Mouse (Mus musculus) gastrocnemius, adult 18-20 months (tissue): ENCODE results near the gene Rmi1. TPM values are rescaled to one million over a fixed set of nuclear protein-coding genes. Genes with fewer than 3 reads are reported as not detected.

Experiments used
- microRNA-seq: library from miRNA; unstranded; fragments of <30 nt; microRNA quantifications from one replicate; pipeline ENCODE4 v1.2.0, GENCODE M21; 2021
- total RNA-seq, 2 experiments: library from RNA; stranded (reverse); gene quantifications; 2 replicates each; pipeline ENCODE4 v1.2.3; 2021

Rmi1 gene
- total RNA-seq, 2 experiments from 2014 or later = 5.3 to 6.7 TPM

Small RNA genes lying within 50 kb of the gene (microRNA-seq; reads per million reads assigned to microRNA genes)
- gene Mir7-1 = 99.2 reads per million, percentile 59 among the genes with 10 or more reads in this experiment

Other genes starting within 250 kb of the Rmi1 start
- 1 to 10 TPM; 5.9 to 7.9 TPM for gene Idnk, start 244.6 kb upstream of the Rmi1 start, total RNA-seq
- 10 to 100 TPM; 47.6 to 52.7 TPM for gene Ubqln1, start 186.6 kb upstream of the Rmi1 start, total RNA-seq
- gene Gkap1, start 126.5 kb upstream of the Rmi1 start, total RNA-seq = 10 to 100 TPM; 30.6 to 31.9 TPM
- gene Kif27, start 43.1 kb upstream of the Rmi1 start, total RNA-seq = not detected
- gene 2210016F16Rik, start 17.0 kb upstream of the Rmi1 start, total RNA-seq = 1 to 10 TPM; 6.2 to 6.7 TPM
- 100 to 1,000 TPM; 255 to 260 TPM for gene Hnrnpk, start 1.1 kb downstream of the Rmi1 start, total RNA-seq
- gene Slc28a3, start 208.6 kb downstream of the Rmi1 start, total RNA-seq = not detected